Mouse (Mus musculus) MEL (cell line): ENCODE results near the gene Ezh2. TPM values are rescaled to one million over a fixed set of nuclear protein-coding genes. Genes with fewer than 3 reads are reported as not detected.

Experiments
- DNase-seq: peaks from one replicate; pipeline ENCODE4 v3.0.0; 2011; ENCODE audit warnings: low read depth, low spot score
- H3K27ac ChIP-seq: 2 replicates; pipeline ENCODE4 v1.5.1; 2012; ENCODE audit warnings: low read depth, mild to moderate bottlenecking, control low read depth, low read length, moderate library complexity; ENCODE audit not compliant: control insufficient read depth
- H3K27me3 ChIP-seq, 2 experiments: fragments of 150-350 bp in 1 of 2; sonication (generic) in 1 of 2; 2 replicates each; pipeline ENCODE4 v1.6.1; 2012; ENCODE audit warnings: low read length in 2 of 2, mild to moderate bottlenecking in 2 of 2, improper control_type of control experiment in 1 of 2, moderate library complexity in 1 of 2; ENCODE audit not compliant: insufficient read depth in 2 of 2, control insufficient read depth in 1 of 2
- H3K36me3 ChIP-seq, 2 experiments: 2 replicates each; pipeline ENCODE4 v1.6.1; 2012 to 2014; ENCODE audit warnings: low read length in 2 of 2, improper control_type of control experiment in 1 of 2, inconsistent platforms in 1 of 2, mild to moderate bottlenecking in 1 of 2; ENCODE audit not compliant: insufficient read depth in 2 of 2, control insufficient read depth in 1 of 2
- H3K4me1 ChIP-seq, 2 experiments: fragments of 150-350 bp in 1 of 2; sonication (generic) in 1 of 2; 2 replicates each; pipeline ENCODE4 v1.6.1; 2012; ENCODE audit warnings: low read length in 2 of 2, improper control_type of control experiment in 1 of 2, mild to moderate bottlenecking in 1 of 2; ENCODE audit not compliant: insufficient read depth in 2 of 2, control insufficient read depth in 1 of 2
- H3K4me3 ChIP-seq, 2 experiments: fragments of 150-350 bp in 1 of 2; sonication (generic) in 1 of 2; 2 replicates each; pipeline ENCODE4 v1.5.1; 2012; ENCODE audit warnings: low read depth in 2 of 2, low read length in 2 of 2, mild to moderate bottlenecking in 2 of 2, moderate library complexity in 2 of 2, control low read depth in 1 of 2, improper control_type of control experiment in 1 of 2; ENCODE audit not compliant: control insufficient read depth in 1 of 2, insufficient read depth in 1 of 2
- H3K79me2 ChIP-seq: 2 replicates; pipeline ENCODE4 v1.6.1; 2012; ENCODE audit warnings: mild to moderate bottlenecking, low read length, moderate library complexity; ENCODE audit not compliant: control insufficient read depth, poor library complexity, insufficient read depth
- H3K9ac ChIP-seq: 2 replicates; pipeline ENCODE4 v1.6.1; 2012; ENCODE audit warnings: low read depth, mild to moderate bottlenecking, control low read depth, low read length, moderate library complexity; ENCODE audit not compliant: control insufficient read depth, poor library complexity, severe bottlenecking
- H3K9me3 ChIP-seq: fragments of 150-350 bp; sonication (generic); replicated peaks from 2 replicates; pipeline ENCODE4 v1.6.1; 2012; ENCODE audit warnings: mild to moderate bottlenecking, low read length, improper control_type of control experiment, moderate library complexity; ENCODE audit not compliant: insufficient read depth
- BHLHE40 ChIP-seq: IDR thresholded peaks from 2 replicates; pipeline ENCODE4 v1.6.1; 2012; ENCODE audit warnings: low read depth, mild to moderate bottlenecking, inconsistent platforms, low read length, improper control_type of control experiment, borderline replicate concordance
- CHD1 ChIP-seq: IDR thresholded peaks from 2 replicates; pipeline ENCODE4 v1.6.1; 2012; ENCODE audit warnings: low read depth, mild to moderate bottlenecking, inconsistent platforms, low read length, improper control_type of control experiment
- CHD2 ChIP-seq: IDR thresholded peaks from 2 replicates; pipeline ENCODE4 v1.6.1; 2011; ENCODE audit warnings: low read length, improper control_type of control experiment
- CTCF ChIP-seq, 3 experiments: IDR thresholded peaks in 2 of 3; conservative IDR thresholded peaks in 1 of 3; 2 replicates each; pipeline ENCODE4 v1.5.1; 2011 to 2012; ENCODE audit warnings: low read length in 3 of 3, low read depth in 2 of 3, mild to moderate bottlenecking in 2 of 3, improper control_type of control experiment in 1 of 3, inconsistent platforms in 1 of 3, mixed read lengths in 1 of 3, moderate library complexity in 1 of 3; ENCODE audit not compliant: control insufficient read depth in 1 of 3, insufficient read depth in 1 of 3, poor library complexity in 1 of 3, severe bottlenecking in 1 of 3
- E2F4 ChIP-seq: IDR thresholded peaks from 2 replicates; pipeline ENCODE4 v1.6.1; 2011; ENCODE audit warnings: low read depth, low read length, improper control_type of control experiment, borderline replicate concordance
- ELF1 ChIP-seq: IDR thresholded peaks from 2 replicates; pipeline ENCODE4 v1.6.1; 2014; ENCODE audit warnings: low read depth, mild to moderate bottlenecking, inconsistent platforms, low read length, improper control_type of control experiment, moderate library complexity
- ETS1 ChIP-seq: IDR thresholded peaks from 2 replicates; pipeline ENCODE4 v1.6.1; 2012; ENCODE audit warnings: low read depth, mild to moderate bottlenecking, inconsistent platforms, low read length, improper control_type of control experiment, moderate library complexity
- GABPA ChIP-seq: IDR thresholded peaks from 2 replicates; pipeline ENCODE4 v1.6.1; 2012; ENCODE audit warnings: low read depth, mild to moderate bottlenecking, inconsistent platforms, low read length, improper control_type of control experiment, moderate library complexity
- GATA1 ChIP-seq: IDR thresholded peaks from 2 replicates; pipeline ENCODE4 v1.6.1; 2011; ENCODE audit warnings: low read depth, low read length, improper control_type of control experiment
- HCFC1 ChIP-seq: IDR thresholded peaks from 2 replicates; pipeline ENCODE4 v1.6.1; 2012; ENCODE audit warnings: low read depth, mild to moderate bottlenecking, inconsistent platforms, low read length, improper control_type of control experiment, moderate library complexity
- MAFK ChIP-seq: IDR thresholded peaks from 2 replicates; pipeline ENCODE4 v1.6.1; 2011; ENCODE audit warnings: low read depth, mild to moderate bottlenecking, low read length, improper control_type of control experiment, borderline replicate concordance
- MAX ChIP-seq: IDR thresholded peaks from 2 replicates; pipeline ENCODE4 v1.6.1; 2011; ENCODE audit warnings: low read length, improper control_type of control experiment
- MAZ ChIP-seq: IDR thresholded peaks from 2 replicates; pipeline ENCODE4 v1.6.1; 2012; ENCODE audit warnings: low read depth, mild to moderate bottlenecking, inconsistent platforms, low read length, improper control_type of control experiment
- MXI1 ChIP-seq: IDR thresholded peaks from 2 replicates; pipeline ENCODE4 v1.6.1; 2011; ENCODE audit warnings: mild to moderate bottlenecking, low read depth, low read length, improper control_type of control experiment
- NELFE ChIP-seq: IDR thresholded peaks from 2 replicates; pipeline ENCODE4 v1.6.1; 2011; ENCODE audit warnings: low read depth, low read length, improper control_type of control experiment
- NRF1 ChIP-seq: IDR thresholded peaks from 2 replicates; pipeline ENCODE4 v1.6.1; 2014; ENCODE audit warnings: low read depth, mild to moderate bottlenecking, inconsistent platforms, low read length, improper control_type of control experiment, moderate library complexity; ENCODE audit not compliant: poor library complexity, insufficient read depth, severe bottlenecking
- POLR2AphosphoS2 ChIP-seq: IDR thresholded peaks from 2 replicates; pipeline ENCODE4 v1.6.1; 2011; ENCODE audit warnings: low read length, improper control_type of control experiment
- RAD21 ChIP-seq: IDR thresholded peaks from 2 replicates; pipeline ENCODE4 v1.6.1; 2011; ENCODE audit warnings: mild to moderate bottlenecking, low read depth, low read length, improper control_type of control experiment
- SIN3A ChIP-seq: IDR thresholded peaks from 2 replicates; pipeline ENCODE4 v1.6.1; 2012; ENCODE audit warnings: low read length, improper control_type of control experiment, inconsistent platforms
- SMC3 ChIP-seq: IDR thresholded peaks from 2 replicates; pipeline ENCODE4 v1.6.1; 2011; ENCODE audit warnings: low read depth, low read length, improper control_type of control experiment
- TAL1 ChIP-seq: IDR thresholded peaks from 2 replicates; pipeline ENCODE4 v1.6.1; 2012; ENCODE audit warnings: mild to moderate bottlenecking, inconsistent platforms, low read length, moderate library complexity, mixed read lengths
- TCF12 ChIP-seq: IDR thresholded peaks from 2 replicates; pipeline ENCODE4 v1.6.1; 2014; ENCODE audit warnings: low read depth, mild to moderate bottlenecking, inconsistent platforms, low read length, improper control_type of control experiment, moderate library complexity
- USF1 ChIP-seq: IDR thresholded peaks from 2 replicates; pipeline ENCODE4 v1.6.1; 2014; ENCODE audit warnings: low read depth, mild to moderate bottlenecking, inconsistent platforms, low read length, improper control_type of control experiment, moderate library complexity
- USF2 ChIP-seq, 2 experiments: IDR thresholded peaks; 2 replicates each; pipeline ENCODE4 v1.6.1; 2011 to 2012; ENCODE audit warnings: improper control_type of control experiment in 2 of 2, low read length in 2 of 2, borderline replicate concordance in 1 of 2, inconsistent platforms in 1 of 2, low read depth in 1 of 2, mild to moderate bottlenecking in 1 of 2; ENCODE audit not compliant: insufficient read depth in 1 of 2
- ZKSCAN1 ChIP-seq: IDR thresholded peaks from 2 replicates; pipeline ENCODE4 v1.6.1; 2012; ENCODE audit warnings: low read depth, mild to moderate bottlenecking, inconsistent platforms, low read length, improper control_type of control experiment, moderate library complexity
- ZMIZ1 ChIP-seq: IDR thresholded peaks from 2 replicates; pipeline ENCODE4 v1.6.1; 2012; ENCODE audit warnings: low read depth, mild to moderate bottlenecking, inconsistent platforms, low read length, improper control_type of control experiment, moderate library complexity
- ZNF384 ChIP-seq: IDR thresholded peaks from 2 replicates; pipeline ENCODE4 v1.6.1; 2012; ENCODE audit warnings: low read depth, mild to moderate bottlenecking, inconsistent platforms, low read length, improper control_type of control experiment
- polyA plus RNA-seq, 2 experiments: library from polyadenylated mRNA; stranded (reverse) in 1 of 2; unstranded in 1 of 2; fragments of >175 nt in 1 of 2; fragments of >200 nt in 1 of 2; gene quantifications; 2 replicates each; pipeline versions ENCODE4 v1.2.1 to v1.2.4; 2012; ENCODE audit warnings: low replicate concordance in 2 of 2, low read depth in 1 of 2; ENCODE audit not compliant: insufficient read length in 2 of 2, insufficient read depth in 1 of 2, missing spikeins in 1 of 2
- total RNA-seq: library from RNA; depleted of rRNA; stranded (reverse); fragments of 300-350 nt; gene quantifications from 2 replicates; pipeline ENCODE4 v1.2.3, GENCODE M21; 2012

Gene Ezh2
- total and polyA plus RNA-seq, 3 experiments, result 30.9 to 1,353 (median 82.6) TPM

GRCm38 (mm10) chr6:47527655-47528054 lies 67.5 kb downstream of the Ezh2 start:
- Histone ChIP-seq H3K9ac (no peak overlapping the region), H3K27ac (no peak overlapping the region), H3K4me3 (no peak overlapping the region), H3K79me2 (no peaks in the 10 kb centered on the region), H3K4me1 (no peaks in the 10 kb centered on the region), H3K27me3 (no peaks in the 10 kb centered on the region), H3K36me3 (peaks cover 0 to 11% of the 10 kb centered on the region in 2 experiments; a peak in 3 of 4 replicates)
- DNase-seq, result peak; percentile 34
- TF ChIP-seq CHD1 (no peak), CHD2 (no peak), GABPA (no peak), MAFK (no peak), USF1 (no peak), GATA1 (no peak), NRF1 (no peak), BHLHE40 (no peak), MAZ (no peak), SIN3A (no peak), ETS1 (no peak), NELFE (no peak), USF2 (IDR thresholded peaks at IDR 0.05; ENCODE audit: borderline replicate concordance in 1 of 2, insufficient read depth in 1 of 2, low read depth in 1 of 2, low read length in 2 of 2) (no peak), E2F4 (no peak), MAX (no peak), SMC3 (no peak), RAD21 (no peak), HCFC1 (no peak), ELF1 (no peak), CTCF (IDR thresholded peaks at IDR 0.05 in 2 of 3, conservative IDR thresholded peaks at IDR 0.05 in 1 of 3; ENCODE audit: control insufficient read depth in 1 of 3, insufficient read depth in 1 of 3, low read depth in 2 of 3, low read length in 3 of 3, poor library complexity in 1 of 3, severe bottlenecking in 1 of 3) (no peak)
- TF ChIP-seq, all 39 proteins: peak for 0
- no peaks in the 10 kb centered on the region for H3K9me3 ChIP-seq

GRCm38 (mm10) chr6:47527129-47527528 lies 68.0 kb downstream of the Ezh2 start:
- H3K27ac ChIP-seq, result no peak overlapping the region
- no peak overlapping the region for H3K9ac ChIP-seq
- no peaks in the 10 kb centered on the region for H3K27me3 ChIP-seq
- no peak for DNase-seq
- H3K4me3 ChIP-seq, result no peak overlapping the region
- no peaks in the 10 kb centered on the region for H3K9me3 ChIP-seq
- H3K4me1 ChIP-seq, result no peaks in the 10 kb centered on the region
- no peak for TF ChIP-seq TAL1
- no peak for TF ChIP-seq ZKSCAN1
- TF ChIP-seq HCFC1, result no peak
- no peak; the same call in 1 of the 2 replicates for TF ChIP-seq POLR2AphosphoS2
- TF ChIP-seq CHD1, result no peak
- no peak for TF ChIP-seq MAZ
- no peak for TF ChIP-seq ZMIZ1
- no peak for TF ChIP-seq MXI1
- no peak for TF ChIP-seq ZNF384
- no peak for TF ChIP-seq USF2 (IDR thresholded peaks at IDR 0.05; ENCODE audit: borderline replicate concordance in 1 of 2, insufficient read depth in 1 of 2, low read depth in 1 of 2, low read length in 2 of 2)
- TF ChIP-seq ETS1, result no peak
- TF ChIP-seq NRF1, result no peak
- TF ChIP-seq TCF12, result no peak
- no peak for TF ChIP-seq NELFE
- TF ChIP-seq RAD21, result no peak
- TF ChIP-seq, all 39 proteins: peak for 0
- Histone ChIP-seq H3K79me2 (no peaks in the 10 kb centered on the region), H3K36me3 (peaks cover 0 to 11% of the 10 kb centered on the region in 2 experiments; a peak in 3 of 4 replicates)
